Mouse (Mus musculus): Measurements from ENCODE around the gene Trpc4ap. TPM values are rescaled to one million over a fixed set of nuclear protein-coding genes. Genes with fewer than 3 reads are reported as not detected.

Trpc4ap gene
- total RNA-seq, 4 experiments from 2014 or later, result 158 to 175 (median 167) TPM

- no peak for DNase-seq (ENCODE audit: low spot score in 2 of 2)
These were observed 2.4 kb upstream of the Trpc4ap start for GRCm38 (mm10) chr2:155694564-155694963.

DNA sequence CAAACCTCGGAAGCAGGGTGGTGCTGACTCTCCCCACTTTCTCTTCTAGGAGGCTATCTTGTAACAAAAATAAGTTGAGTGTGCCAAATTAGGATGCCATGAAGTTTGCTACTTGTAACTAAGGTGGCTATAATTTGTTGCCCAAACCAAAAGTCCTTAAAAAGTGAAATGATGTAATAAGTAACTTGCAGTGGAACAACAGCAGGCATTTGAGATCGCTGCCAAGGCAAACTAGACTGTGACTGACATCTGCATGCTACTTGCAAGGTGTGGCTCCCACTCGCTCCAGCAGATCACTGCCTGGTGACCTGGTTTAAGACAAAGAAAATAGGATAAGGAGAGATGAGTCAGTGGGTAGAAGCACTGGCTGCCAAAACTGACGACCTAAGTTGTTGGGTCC is 952 bp upstream of the Trpc4ap start:
- no peak for DNase-seq (ENCODE audit: low spot score in 2 of 2)

DNA sequence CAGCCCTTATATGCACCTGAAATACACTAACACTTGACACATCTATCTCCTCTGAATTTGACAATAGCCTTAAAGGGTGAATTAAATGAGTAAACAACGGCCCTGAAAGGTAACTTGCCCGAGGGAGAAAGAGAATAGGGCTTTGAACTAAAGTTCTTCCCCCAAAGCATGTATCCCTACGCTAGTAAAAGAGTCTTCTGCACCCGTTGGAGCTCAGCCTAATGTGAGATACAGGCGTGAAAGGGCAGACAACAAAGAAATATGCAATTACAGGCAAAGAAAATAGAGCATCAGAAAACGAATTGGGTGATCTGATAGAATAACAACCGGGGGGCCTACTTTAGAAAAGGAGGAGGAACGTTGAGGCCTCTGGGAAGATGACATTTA is 855 bp downstream of the Trpc4ap start:
- DNase-seq (ENCODE audit: low spot score in 2 of 2), result no peak

DNA sequence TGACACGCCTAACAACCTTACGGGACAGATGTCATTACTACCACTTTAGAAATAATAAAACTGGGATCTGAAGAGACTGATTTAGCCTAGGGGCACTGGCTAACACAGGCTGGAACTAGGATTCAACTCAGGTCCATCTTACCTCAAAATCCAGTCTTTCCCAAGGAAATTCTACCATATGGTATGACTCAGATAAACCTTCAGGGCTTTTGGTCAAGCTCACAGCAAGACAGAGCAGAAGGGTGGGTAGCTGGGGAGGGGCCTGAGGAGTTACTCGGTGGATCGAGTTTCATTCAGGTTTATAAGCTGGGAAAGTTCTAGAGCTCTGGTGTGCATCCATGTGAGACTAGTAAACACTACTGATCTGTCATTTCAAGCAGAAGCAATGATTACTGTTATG is 3.0 kb downstream of the Trpc4ap start:
- no peak for DNase-seq (ENCODE audit: low spot score in 2 of 2)

DNA sequence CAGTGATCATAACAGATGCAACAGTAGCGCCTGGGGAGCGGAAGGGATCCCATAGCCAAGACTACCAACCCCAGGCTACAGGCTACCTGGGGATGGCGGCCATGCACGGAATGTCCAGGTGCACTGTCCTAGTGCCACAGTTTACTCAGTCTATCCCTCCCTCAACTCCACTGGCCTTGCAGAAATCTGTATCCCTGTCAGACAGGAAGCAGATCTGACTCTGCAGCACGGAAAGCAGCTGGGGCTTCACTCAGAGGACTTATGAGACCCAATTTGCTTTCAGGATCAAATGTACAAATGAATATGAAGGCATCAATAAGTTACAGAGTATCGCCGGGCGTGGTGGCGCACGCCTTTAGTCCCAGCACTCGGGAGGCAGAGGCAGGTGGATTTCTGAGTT is 4.4 kb downstream of the Trpc4ap start:
- no peak for DNase-seq (ENCODE audit: low spot score in 2 of 2)

GRCm38 (mm10) chr2:155686572-155686971 is 5.6 kb downstream of the Trpc4ap start:
- no peak for DNase-seq (ENCODE audit: low spot score in 2 of 2)

GRCm38 (mm10) chr2:155683821-155684220 is 8.4 kb downstream of the Trpc4ap start:
- no peak for DNase-seq (ENCODE audit: low spot score in 2 of 2)

DNA sequence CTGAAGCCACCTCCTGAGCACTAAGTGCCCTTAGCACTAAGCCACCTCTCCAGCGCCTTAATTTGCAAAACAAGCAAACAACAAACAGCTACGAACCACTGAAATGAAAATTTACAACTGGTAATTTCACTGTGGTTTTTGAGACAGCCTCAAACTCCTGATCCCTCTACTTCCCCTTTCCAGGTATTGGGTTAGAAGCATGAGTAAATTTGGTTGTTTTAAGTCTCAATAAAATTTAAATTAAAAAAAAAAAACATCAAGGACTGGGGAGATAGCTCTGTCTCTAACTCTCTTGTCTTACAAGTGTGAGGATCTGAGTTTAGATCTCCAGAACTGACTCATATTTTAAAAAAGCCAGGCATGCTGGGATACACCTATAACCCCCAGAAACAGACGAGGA is 9.0 kb downstream of the Trpc4ap start:
- no peak for DNase-seq (ENCODE audit: low spot score in 2 of 2)

DNA sequence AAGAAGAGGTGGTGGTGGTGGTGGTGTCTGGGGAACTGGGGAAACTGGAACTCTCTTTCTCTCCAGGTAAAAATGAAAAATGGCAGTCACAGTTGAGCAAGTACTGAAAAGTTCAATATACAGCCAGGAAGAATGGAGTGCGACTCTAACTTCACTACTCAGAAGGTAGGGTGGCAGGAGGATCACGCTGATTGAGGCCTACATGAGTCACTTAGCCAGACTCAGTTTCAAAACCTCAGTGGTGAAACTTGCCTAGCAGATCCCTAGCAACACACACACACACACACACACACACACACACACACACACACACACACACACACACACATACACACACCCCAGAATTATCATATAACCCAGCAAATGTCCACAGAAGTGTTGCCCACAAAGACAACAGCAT is 10.3 kb downstream of the Trpc4ap start:
- DNase-seq (ENCODE audit: low spot score in 2 of 2), result no peak

- no peak for DNase-seq (ENCODE audit: low spot score in 2 of 2)
These were observed 11.0 kb downstream of the Trpc4ap start for GRCm38 (mm10) chr2:155681194-155681593.

DNA sequence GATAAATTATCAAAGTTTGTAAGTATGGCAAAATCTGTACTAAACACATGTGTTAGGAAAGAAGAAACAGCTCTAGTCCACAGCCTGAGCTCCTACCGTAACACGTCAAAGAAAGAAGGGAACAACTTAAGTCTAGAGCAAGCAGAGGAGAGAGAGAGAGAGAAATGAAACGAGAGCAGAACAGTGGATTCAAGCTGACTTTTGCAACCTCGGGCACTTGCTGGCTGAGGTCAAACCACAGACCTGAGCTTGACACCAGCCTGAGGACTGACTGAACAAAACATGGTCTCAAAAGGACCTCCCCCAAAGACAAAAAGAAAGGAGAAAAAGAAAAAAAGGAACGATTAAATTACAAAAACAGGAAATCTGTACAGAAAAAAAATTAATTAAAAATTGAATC is 11.6 kb downstream of the Trpc4ap start:
- no peak for DNase-seq (ENCODE audit: low spot score in 2 of 2)

- DNase-seq (ENCODE audit: low spot score in 2 of 2), result no peak
These were observed 12.5 kb downstream of the Trpc4ap start for GRCm38 (mm10) chr2:155679586-155680110.

- no peak for DNase-seq (ENCODE audit: low spot score in 2 of 2)
These were observed 17.1 kb downstream of the Trpc4ap start for GRCm38 (mm10) chr2:155675118-155675517.

- DNase-seq (ENCODE audit: low spot score in 2 of 2), result no peak
These were observed 18.6 kb downstream of the Trpc4ap start for GRCm38 (mm10) chr2:155673546-155673945.

- DNase-seq (ENCODE audit: low spot score in 2 of 2), result no peak
These were observed 20.9 kb downstream of the Trpc4ap start for GRCm38 (mm10) chr2:155671236-155671635.

GRCm38 (mm10) chr2:155668461-155668860 is 23.7 kb downstream of the Trpc4ap start:
- DNase-seq (ENCODE audit: low spot score in 2 of 2), result no peak

- DNase-seq (ENCODE audit: low spot score in 2 of 2), result no peak
These were observed 24.3 kb downstream of the Trpc4ap start for GRCm38 (mm10) chr2:155667881-155668280.

GRCm38 (mm10) chr2:155663910-155664460 is 28.2 kb downstream of the Trpc4ap start:
- DNase-seq (ENCODE audit: low spot score in 2 of 2), result no peak

GRCm38 (mm10) chr2:155663097-155663496 is 29.1 kb downstream of the Trpc4ap start:
- DNase-seq (ENCODE audit: low spot score in 2 of 2), result peak in 1 of 2 experiments; percentile 70

GRCm38 (mm10) chr2:155662390-155662789 is 29.8 kb downstream of the Trpc4ap start:
- DNase-seq (ENCODE audit: low spot score in 2 of 2), result peak; percentile 49 to 64

- no peak for DNase-seq (ENCODE audit: low spot score in 2 of 2)
These were observed 36.3 kb downstream of the Trpc4ap start for GRCm38 (mm10) chr2:155655759-155656372.

DNA sequence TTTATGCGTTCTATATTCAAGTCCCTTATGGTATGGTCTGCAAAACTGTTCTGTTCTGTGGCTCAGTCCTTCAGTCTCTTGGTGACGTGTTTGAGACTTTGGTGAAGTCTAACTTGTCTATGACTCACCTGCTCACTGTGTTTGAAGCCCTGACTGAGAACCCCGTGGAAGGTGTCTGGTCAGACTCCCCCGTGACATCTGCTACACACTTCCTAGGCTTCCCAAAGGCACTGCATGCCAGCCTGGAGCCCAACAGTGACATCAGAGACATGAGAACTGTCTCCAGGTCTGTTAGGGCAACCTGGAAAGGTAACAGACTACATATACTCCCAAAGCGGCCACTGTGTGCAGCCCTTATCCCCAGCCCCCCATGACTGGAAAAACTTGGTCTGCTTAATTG is 39.6 kb downstream of the Trpc4ap start:
- no peak for DNase-seq (ENCODE audit: low spot score in 2 of 2)

GRCm38 (mm10) chr2:155645746-155646145 is 46.4 kb downstream of the Trpc4ap start:
- no peak for DNase-seq (ENCODE audit: low spot score in 2 of 2)

Measured in layer of hippocampus, adult 8-10 months (tissue).